Mouse (Mus musculus) T-helper 17 cell (primary cell): ENCODE results near the gene Gm21411.

Source experiments
- in situ Hi-C, 2 experiments: fragments of 300-600 bp; cut with MboI, MseI; formaldehyde crosslinking; loops; 1 replicate in 1 of 2; 2 replicates in 1 of 2; pipeline ENCODE4 v1.15.1; 2025; ENCODE audit warnings: high pct_unique_total_duplicates in 2 of 2

The Gm21411 gene

DNA sequence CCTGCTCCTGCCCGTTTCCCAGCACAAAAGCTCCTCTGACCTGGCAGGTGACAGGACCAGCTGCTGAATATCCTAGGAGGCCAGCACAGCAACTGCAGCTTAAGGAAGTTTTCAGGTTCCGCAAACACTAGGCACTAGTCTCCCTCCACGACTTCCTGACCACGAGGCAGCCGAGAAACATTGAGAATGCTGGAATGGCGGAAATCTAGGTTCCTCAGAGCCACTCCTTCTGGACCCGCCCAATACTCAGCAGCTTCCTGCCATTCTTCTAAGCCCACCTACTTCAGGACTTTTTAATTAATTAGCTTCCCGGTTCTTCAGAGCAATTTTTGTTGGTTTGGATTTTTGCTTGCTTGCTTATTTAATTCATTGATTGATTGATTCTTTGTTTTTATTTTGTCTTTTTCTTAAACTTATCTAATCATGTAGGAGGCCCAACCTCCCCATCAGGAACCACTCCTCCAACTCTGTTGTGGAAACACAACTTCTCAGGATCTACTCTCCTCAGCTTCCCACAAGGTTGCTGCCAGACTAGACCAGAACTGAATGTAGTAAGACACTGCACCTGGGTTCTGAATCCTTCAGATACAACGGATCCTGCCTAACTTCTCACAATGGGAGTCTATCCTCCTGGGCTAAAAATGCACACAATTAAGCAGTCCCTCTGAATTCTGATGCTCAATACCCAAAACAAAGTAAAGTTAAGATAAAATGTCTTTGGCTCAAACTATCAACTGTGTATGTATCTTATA is at the start of gene Gm21411:
Gene Gm21411 (minus strand): TSS at position 205 of the 752 bp plus-strand sequence.
- in situ Hi-C loops = loop anchor here (5.0 to 10.0 kb wide), 2 partner anchors 72 to 1235 kb away; partner anchors contain the start of gene Zfp980 (in 1 of the 2)

- in situ Hi-C loops = loop anchor here (25.0 kb wide), 3 partner anchors 229 to 1104 kb away; no protein-coding TSS in a partner anchor
Observed at GRCm38 (mm10) chr4:146941691-146942090, 32.3 kb upstream of the Gm21411 start.

DNA sequence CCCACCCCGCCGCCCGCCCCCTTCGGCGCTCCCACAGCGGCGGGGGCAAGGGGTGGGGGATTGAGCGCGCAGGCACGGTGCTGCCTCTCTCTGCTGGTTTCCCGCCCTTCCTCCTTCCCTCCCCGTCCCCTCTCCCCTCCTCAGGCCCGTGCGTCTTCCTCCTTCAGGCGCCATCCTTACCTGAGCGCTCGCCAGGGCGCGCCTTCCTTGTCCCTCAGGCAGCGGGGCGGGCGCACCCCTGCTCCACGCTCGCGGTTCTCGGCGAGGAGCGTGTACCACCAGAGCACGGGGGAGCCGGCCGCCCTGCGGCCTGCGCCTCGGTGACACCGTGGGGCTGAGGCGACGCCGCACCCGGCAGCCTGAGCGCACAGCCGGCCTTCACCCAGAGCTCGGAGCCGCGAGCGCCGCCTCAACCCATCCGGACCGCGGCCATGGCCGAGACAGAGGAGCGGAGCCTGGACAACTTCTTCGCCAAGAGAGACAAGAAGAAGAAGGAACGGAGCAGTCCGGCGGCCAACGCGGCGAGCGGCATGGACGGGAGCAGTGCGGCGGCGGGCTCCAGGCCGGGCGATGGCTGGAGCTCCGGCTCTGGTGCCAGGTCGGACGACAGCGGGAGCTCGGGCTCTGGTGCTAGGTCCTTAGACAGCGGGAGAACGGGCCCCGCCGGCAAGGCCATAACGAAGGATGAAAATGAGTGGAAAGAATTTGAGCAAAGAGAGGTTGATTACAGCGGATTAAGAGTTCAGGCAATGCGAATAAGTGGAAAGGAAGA is 23.1 kb upstream of the Gm21411 start:
- in situ Hi-C loops = loop anchor here (25.0 kb wide), 3 partner anchors 220 to 1095 kb away; no protein-coding TSS in a partner anchor

- in situ Hi-C loops = loop anchor here (5.0 kb wide), 1 partner anchor 567 kb away; no protein-coding TSS in a partner anchor
Observed at GRCm38 (mm10) chr4:146915196-146915595, 5.8 kb upstream of the Gm21411 start.

DNA sequence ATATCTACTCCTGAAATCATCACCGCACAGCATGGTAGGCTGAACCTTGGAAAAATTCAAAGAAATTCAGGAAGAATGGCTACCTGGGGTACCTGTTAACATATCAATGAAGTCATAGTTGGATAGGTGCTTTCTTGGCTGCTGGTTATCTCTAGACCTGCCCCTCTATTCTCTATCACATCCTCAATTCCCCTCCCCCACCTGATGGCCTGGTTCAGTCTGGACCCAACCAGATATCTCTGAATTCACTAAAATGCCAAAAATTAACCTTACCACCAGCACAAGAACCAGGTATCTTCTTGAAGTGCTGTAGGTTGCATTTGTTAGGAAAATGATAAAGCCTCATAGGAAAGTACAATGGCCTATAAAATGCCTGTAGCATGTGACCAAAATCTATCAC is 1.3 kb downstream of the Gm21411 start:
- in situ Hi-C loops = loop anchor here in 1 of 2 experiments (10.0 kb wide), 1 partner anchor 1233 kb away; the partner anchor contains the start of gene Zfp980

GRCm38 (mm10) chr4:146904782-146905181 is 4.6 kb downstream of the Gm21411 start:
- in situ Hi-C loops = loop anchor here (5.0 to 10.0 kb wide), 2 partner anchors 1227 to 1230 kb away; partner anchors contain the start of gene Zfp980 (in 1 of the 2)

DNA sequence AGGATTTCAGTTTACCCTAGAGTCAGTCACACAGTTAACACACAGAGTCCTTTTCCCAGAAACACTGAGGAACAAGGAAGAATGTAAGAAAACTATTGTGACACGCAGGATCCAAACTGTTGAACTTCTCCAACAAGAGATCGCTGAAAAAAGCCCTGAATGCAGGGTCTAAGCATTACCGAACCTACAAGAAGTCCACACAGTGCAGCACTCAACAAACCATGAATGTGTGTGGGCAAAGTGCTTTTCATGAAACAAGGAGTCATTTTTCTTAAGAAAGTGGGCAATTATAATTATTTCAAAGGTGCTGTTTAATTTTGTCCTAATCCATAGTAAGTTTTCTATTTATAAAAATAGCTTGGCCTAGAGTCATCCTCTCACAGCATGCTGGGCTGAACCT is 6.3 kb downstream of the Gm21411 start:
- in situ Hi-C loops = loop anchor here (5.0 to 10.0 kb wide), 2 partner anchors 1226 to 1228 kb away; partner anchors contain the start of gene Zfp980 (in 1 of the 2)
